Mouse (Mus musculus): ENCODE data around the gene Plin5. TPM values are rescaled to one million over a fixed set of nuclear protein-coding genes. Genes with fewer than 3 reads are reported as not detected.

The Plin5 gene
- polyA plus RNA-seq, 1 experiment from 2014 or later: 0.07 TPM

DNA sequence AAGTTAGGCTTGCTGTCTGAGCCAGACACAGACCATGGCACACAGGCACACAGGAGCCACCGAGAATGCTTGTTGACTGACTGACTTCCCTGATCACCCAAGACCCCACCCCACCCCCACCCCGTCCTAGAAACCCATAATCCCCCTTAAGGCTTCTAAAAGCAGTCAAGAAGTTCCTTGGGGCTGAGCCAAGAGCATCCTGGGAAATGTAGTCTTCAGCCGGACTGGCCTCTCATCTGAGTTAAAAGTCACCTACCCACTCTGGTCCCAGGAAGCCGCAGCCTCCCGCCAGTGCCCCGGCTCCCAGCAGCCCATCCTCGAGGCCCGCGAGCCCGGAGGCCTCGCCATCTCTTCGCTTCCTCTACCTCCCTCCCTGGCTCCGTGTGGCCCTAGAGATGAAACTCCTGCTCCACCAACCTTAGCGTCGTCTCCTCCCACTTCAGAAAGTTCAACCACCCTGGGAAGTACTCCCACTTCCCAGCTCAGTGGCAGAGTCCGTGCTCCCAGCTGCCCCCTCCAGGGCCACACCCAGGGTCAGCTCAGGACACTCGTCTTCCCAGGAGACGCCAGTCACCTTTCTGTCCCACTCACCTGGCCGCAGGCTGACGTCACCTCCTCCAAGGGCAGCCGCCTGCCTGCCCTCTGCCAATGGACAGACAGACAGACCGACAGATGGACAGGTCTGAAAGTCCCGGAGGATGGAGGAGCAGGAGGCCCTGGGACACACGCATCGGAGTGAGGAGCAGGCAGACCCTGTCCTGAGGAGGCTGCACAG lies 20.6 kb upstream of the Plin5 start:
- H3K9me3 ChIP-seq (ENCODE audit: control insufficient read depth, low read length): no peaks in the 10 kb centered on the region
- H3K27me3 ChIP-seq (ENCODE audit: control insufficient read depth, insufficient read depth, low read length): peaks cover 35% of the 10 kb centered on the region
- ATAC-seq (ENCODE audit: low FRiP score): no peak
- H3K4me2 ChIP-seq: peak overlapping the region; percentile 21; the same call in 1 of the 2 replicates
- no peak overlapping the region for H3K27ac ChIP-seq (ENCODE audit: low read depth, low read length)
- 16% methylated on average over 25 of the region's 25 CpGs for WGBS
- H3K4me1 ChIP-seq (ENCODE audit: control insufficient read depth, insufficient read depth, low read length): peaks cover 32% of the 10 kb centered on the region
- no peaks in the 10 kb centered on the region for H3K36me3 ChIP-seq (ENCODE audit: control insufficient read depth, insufficient read depth, low read length)
- peak overlapping the region; percentile 1; the same call in 1 of the 2 replicates for H3K9ac ChIP-seq (ENCODE audit: low read length)
- no peak for DNase-seq (ENCODE audit: low spot score, missing footprints)
- no peak overlapping the region for H3K4me3 ChIP-seq (ENCODE audit: low read depth, low read length)

GRCm38 (mm10) chr17:56136558-56136957 lies 19.2 kb upstream of the Plin5 start:
- ATAC-seq (ENCODE audit: low FRiP score): no peak
- Histone ChIP-seq H3K4me2 (no peak overlapping the region), H3K9me3 (ENCODE audit: control insufficient read depth, low read length) (no peaks in the 10 kb centered on the region), H3K9ac (ENCODE audit: low read length) (no peak overlapping the region), H3K36me3 (ENCODE audit: control insufficient read depth, insufficient read depth, low read length) (no peaks in the 10 kb centered on the region), H3K27me3 (ENCODE audit: control insufficient read depth, insufficient read depth, low read length) (peaks cover 33% of the 10 kb centered on the region), H3K4me1 (ENCODE audit: control insufficient read depth, insufficient read depth, low read length) (peaks cover 24% of the 10 kb centered on the region), H3K27ac (ENCODE audit: low read depth, low read length) (no peak overlapping the region), H3K4me3 (ENCODE audit: low read depth, low read length) (no peak overlapping the region)
- DNase-seq (ENCODE audit: low spot score, missing footprints): no peak
- WGBS: 81% methylated on average over 7 of the region's 7 CpGs

GRCm38 (mm10) chr17:56134463-56134971 lies 17.1 kb upstream of the Plin5 start:
- peak; percentile 34 for ATAC-seq (ENCODE audit: low FRiP score)
- DNase-seq (ENCODE audit: low spot score, missing footprints): peak; percentile 96
- H3K36me3 ChIP-seq (ENCODE audit: control insufficient read depth, insufficient read depth, low read length): no peaks in the 10 kb centered on the region
- H3K9ac ChIP-seq (ENCODE audit: low read length): no peak overlapping the region
- WGBS: under 1% methylated on average over 27 of the region's 27 CpGs
- peak overlapping the region; percentile 47 for H3K4me2 ChIP-seq
- H3K27ac ChIP-seq (ENCODE audit: low read depth, low read length): no peak overlapping the region
- no peaks in the 10 kb centered on the region for H3K9me3 ChIP-seq (ENCODE audit: control insufficient read depth, low read length)
- H3K27me3 ChIP-seq (ENCODE audit: control insufficient read depth, insufficient read depth, low read length): peaks cover 15% of the 10 kb centered on the region
- no peak overlapping the region for H3K4me3 ChIP-seq (ENCODE audit: low read depth, low read length)
- peaks cover 20% of the 10 kb centered on the region for H3K4me1 ChIP-seq (ENCODE audit: control insufficient read depth, insufficient read depth, low read length)

GRCm38 (mm10) chr17:56133457-56134363 lies 16.3 kb upstream of the Plin5 start:
- Histone ChIP-seq H3K4me1 (ENCODE audit: control insufficient read depth, insufficient read depth, low read length) (peaks cover 16% of the 10 kb centered on the region), H3K27me3 (ENCODE audit: control insufficient read depth, insufficient read depth, low read length) (peaks cover 7% of the 10 kb centered on the region), H3K9ac (ENCODE audit: low read length) (no peak overlapping the region), H3K27ac (ENCODE audit: low read depth, low read length) (no peak overlapping the region), H3K9me3 (ENCODE audit: control insufficient read depth, low read length) (no peaks in the 10 kb centered on the region), H3K4me2 (peak overlapping the region; percentile 47), H3K4me3 (ENCODE audit: low read depth, low read length) (no peak overlapping the region), H3K36me3 (ENCODE audit: control insufficient read depth, insufficient read depth, low read length) (no peaks in the 10 kb centered on the region)
- ATAC-seq (ENCODE audit: low FRiP score) (peak; percentile 35), DNase-seq (ENCODE audit: low spot score, missing footprints) (no peak)
- 22% methylated on average over 18 of the region's 21 CpGs for WGBS

GRCm38 (mm10) chr17:56132661-56133060 lies 15.3 kb upstream of the Plin5 start:
- no peak overlapping the region for H3K4me3 ChIP-seq (ENCODE audit: low read depth, low read length)
- peaks cover 10% of the 10 kb centered on the region for H3K4me1 ChIP-seq (ENCODE audit: control insufficient read depth, insufficient read depth, low read length)
- peak; percentile 16; the same call in 1 of the 2 replicates for ATAC-seq (ENCODE audit: low FRiP score)
- H3K27me3 ChIP-seq (ENCODE audit: control insufficient read depth, insufficient read depth, low read length): no peaks in the 10 kb centered on the region; the same call in 1 of the 2 replicates
- no peaks in the 10 kb centered on the region for H3K9me3 ChIP-seq (ENCODE audit: control insufficient read depth, low read length)
- no peaks in the 10 kb centered on the region for H3K36me3 ChIP-seq (ENCODE audit: control insufficient read depth, insufficient read depth, low read length)
- H3K27ac ChIP-seq (ENCODE audit: low read depth, low read length): no peak overlapping the region
- peak; percentile 98 for DNase-seq (ENCODE audit: low spot score, missing footprints)
- no peak overlapping the region for H3K4me2 ChIP-seq
- 4% methylated on average over 14 of the region's 14 CpGs for WGBS
- no peak overlapping the region for H3K9ac ChIP-seq (ENCODE audit: low read length)

DNA sequence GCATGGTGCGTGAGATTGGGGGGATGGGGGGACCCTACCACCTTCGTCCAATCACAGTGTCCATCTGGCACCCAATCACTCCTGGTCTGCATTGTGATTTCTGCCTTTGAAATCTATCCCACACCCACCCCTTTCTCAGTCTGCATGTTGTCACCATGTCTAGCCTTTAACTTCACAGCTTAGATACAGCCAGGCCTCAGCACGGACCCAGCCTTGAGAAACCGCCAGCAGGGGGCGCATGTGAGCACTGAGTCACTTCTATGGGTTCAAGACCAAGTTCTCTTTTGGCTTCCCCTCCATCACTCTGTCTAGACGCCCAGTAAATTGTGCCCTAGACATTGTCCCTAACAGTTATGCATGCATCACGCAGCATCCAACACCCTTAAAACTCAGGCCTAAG lies 14.4 kb upstream of the Plin5 start:
- DNase-seq (ENCODE audit: low spot score, missing footprints) (peak; percentile 94), ATAC-seq (ENCODE audit: low FRiP score) (no peak)
- no peaks in the 10 kb centered on the region; the same call in 1 of the 2 replicates for H3K27me3 ChIP-seq (ENCODE audit: control insufficient read depth, insufficient read depth, low read length)
- H3K27ac ChIP-seq (ENCODE audit: low read depth, low read length): no peak overlapping the region
- peaks cover 10% of the 10 kb centered on the region for H3K4me1 ChIP-seq (ENCODE audit: control insufficient read depth, insufficient read depth, low read length)
- no peaks in the 10 kb centered on the region for H3K9me3 ChIP-seq (ENCODE audit: control insufficient read depth, low read length)
- H3K9ac ChIP-seq (ENCODE audit: low read length): no peak overlapping the region
- no peak overlapping the region for H3K4me2 ChIP-seq
- H3K4me3 ChIP-seq (ENCODE audit: low read depth, low read length): no peak overlapping the region
- no peaks in the 10 kb centered on the region for H3K36me3 ChIP-seq (ENCODE audit: control insufficient read depth, insufficient read depth, low read length)
- 36% methylated on average over 7 of the region's 7 CpGs for WGBS

DNA sequence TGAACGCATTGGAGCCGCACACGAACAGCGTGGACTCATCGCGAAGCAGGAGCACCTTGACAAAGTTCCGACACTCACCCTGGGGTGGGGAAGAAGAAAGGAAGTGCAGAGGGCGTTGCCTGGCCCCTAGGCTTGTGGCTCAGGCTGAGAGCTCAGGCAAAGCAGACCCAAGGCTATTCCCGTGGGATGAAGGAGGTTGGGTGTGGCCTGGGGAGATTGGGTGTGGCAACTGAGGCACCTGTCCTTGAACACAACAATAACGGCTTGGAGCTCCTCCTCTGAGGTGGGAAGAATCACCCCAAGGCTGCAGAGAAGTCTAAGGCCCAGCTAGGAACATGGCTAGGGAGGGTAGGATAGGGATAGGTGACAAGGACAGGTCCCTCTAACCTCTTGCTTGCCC lies 13.7 kb upstream of the Plin5 start:
- no peak for ATAC-seq (ENCODE audit: low FRiP score)
- no peak overlapping the region for H3K4me2 ChIP-seq

DNA sequence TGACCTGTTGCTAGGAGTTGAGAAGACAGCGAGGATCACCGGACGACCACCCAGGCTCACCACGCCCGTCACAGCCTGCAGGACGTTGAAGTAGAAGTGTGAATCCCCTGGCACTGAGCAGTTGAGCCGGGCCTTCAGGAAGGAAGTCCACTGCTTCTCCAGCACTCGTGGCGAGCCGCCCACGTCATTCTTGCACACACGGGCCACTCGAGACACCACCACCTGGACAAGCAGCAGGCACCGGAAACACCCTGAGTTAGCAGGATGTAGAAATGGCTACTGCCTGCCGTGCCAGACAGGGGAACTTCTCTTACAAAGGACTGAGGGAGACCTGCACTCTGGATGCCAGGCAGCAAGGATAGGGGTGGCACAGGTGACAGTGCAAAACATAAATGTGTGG lies 10.8 kb upstream of the Plin5 start:
- no peak overlapping the region for H3K4me3 ChIP-seq (ENCODE audit: low read depth, low read length)
- H3K4me1 ChIP-seq (ENCODE audit: control insufficient read depth, insufficient read depth, low read length): no peaks in the 10 kb centered on the region; the same call in 1 of the 2 replicates
- H3K9ac ChIP-seq (ENCODE audit: low read length): no peak overlapping the region
- H3K9me3 ChIP-seq (ENCODE audit: control insufficient read depth, low read length): no peaks in the 10 kb centered on the region
- H3K27ac ChIP-seq (ENCODE audit: low read depth, low read length): no peak overlapping the region
- peaks cover 17% of the 10 kb centered on the region for H3K27me3 ChIP-seq (ENCODE audit: control insufficient read depth, insufficient read depth, low read length)
- 92% methylated on average over 15 of the region's 15 CpGs for WGBS
- no peak for DNase-seq (ENCODE audit: low spot score, missing footprints)
- ATAC-seq (ENCODE audit: low FRiP score): no peak
- H3K4me2 ChIP-seq: no peak overlapping the region
- no peaks in the 10 kb centered on the region for H3K36me3 ChIP-seq (ENCODE audit: control insufficient read depth, insufficient read depth, low read length)

More for the DNA sequence above, 13.7 kb upstream of the Plin5 start:
- Histone ChIP-seq H3K4me3 (ENCODE audit: low read depth, low read length) (no peak overlapping the region), H3K4me1 (ENCODE audit: control insufficient read depth, insufficient read depth, low read length) (peaks cover 10% of the 10 kb centered on the region), H3K9ac (ENCODE audit: low read length) (no peak overlapping the region), H3K36me3 (ENCODE audit: control insufficient read depth, insufficient read depth, low read length) (no peaks in the 10 kb centered on the region), H3K27ac (ENCODE audit: low read depth, low read length) (no peak overlapping the region), H3K27me3 (ENCODE audit: control insufficient read depth, insufficient read depth, low read length) (no peaks in the 10 kb centered on the region; the same call in 1 of the 2 replicates), H3K9me3 (ENCODE audit: control insufficient read depth, low read length) (no peaks in the 10 kb centered on the region)
- WGBS: 95% methylated on average over 10 of the region's 10 CpGs
- DNase-seq (ENCODE audit: low spot score, missing footprints): no peak

Data from midbrain, embryonic 11.5 days (tissue).